Mouse (Mus musculus): ENCODE measurements around the gene Zfp560. TPM values are rescaled to one million over a fixed set of nuclear protein-coding genes. Genes with fewer than 3 reads are reported as not detected.

Gene Zfp560
- polyA plus RNA-seq, 1 experiment from 2014 or later, result 3.2 TPM

Other genes with a start within 250 kb of the Zfp560 start
- not detected in 3 replicates for gene Olfr870, start 211.1 kb downstream of the Zfp560 start, polyA plus RNA-seq (2018)
- gene Olfr871, start 173.0 kb downstream of the Zfp560 start, polyA plus RNA-seq (2018), result not detected in 3 replicates
- gene Olfr872, start 148.1 kb downstream of the Zfp560 start, polyA plus RNA-seq (2018), result not detected in 3 replicates
- not detected in 3 replicates for gene Olfr39, start 102.8 kb downstream of the Zfp560 start, polyA plus RNA-seq (2018)
- gene Olfr873, start 86.6 kb downstream of the Zfp560 start, polyA plus RNA-seq (2018), result not detected in 3 replicates
- not detected in 3 replicates for gene Olfr18, start 49.1 kb downstream of the Zfp560 start, polyA plus RNA-seq (2018)
- 3.2 to 5.8 TPM (median 5.8 TPM) in 3 replicates for gene Zfp26, start 75.0 kb upstream of the Zfp560 start, polyA plus RNA-seq (2018)
- 10.1 to 11.6 TPM (median 11.1 TPM) in 3 replicates for gene Zfp426, start 107.6 kb upstream of the Zfp560 start, polyA plus RNA-seq (2018)
- gene Zfp266, start 136.2 kb upstream of the Zfp560 start, polyA plus RNA-seq (2018), result 5.2 to 8.3 TPM (median 6.5 TPM) in 3 replicates
- gene Zfp846, start 196.1 kb upstream of the Zfp560 start, polyA plus RNA-seq (2018), result 3.0 to 7.6 TPM (median 3.6 TPM) in 3 replicates

Measured in macrophage (primary cell).